Mouse (Mus musculus): Measurements from ENCODE around the gene Sfxn2. TPM values are rescaled to one million over a fixed set of nuclear protein-coding genes. Genes with fewer than 3 reads are reported as not detected.

Sfxn2 gene
- total and polyA plus RNA-seq, 2 experiments from 2014 or later, result 10.2 to 12.0 TPM

DNA sequence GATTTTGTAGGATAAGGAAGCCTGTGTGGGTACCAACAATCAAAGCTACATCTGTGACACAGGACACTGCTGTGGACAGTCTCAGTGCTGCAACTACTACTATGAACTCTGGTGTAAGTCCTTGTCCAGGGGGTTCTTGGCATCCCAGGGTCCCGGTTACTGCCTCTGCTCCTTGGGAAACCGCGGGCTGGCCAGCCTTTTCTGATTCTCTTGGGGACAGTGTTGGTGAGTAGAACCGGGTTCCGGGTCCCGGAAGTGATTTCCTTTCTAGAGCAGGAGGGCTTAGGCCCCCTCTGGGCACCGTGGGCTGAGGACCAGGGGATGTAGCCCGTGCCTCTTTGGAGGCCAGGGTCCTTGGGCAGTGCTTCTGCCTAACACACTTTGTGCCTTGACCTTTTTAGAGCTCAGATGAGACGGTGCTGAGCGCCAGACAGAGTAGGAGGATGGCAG lies 71.2 kb downstream of the Sfxn2 start:
- Histone ChIP-seq H3K9me3 (ENCODE audit: low read length) (no peaks in the 10 kb centered on the region), H3K4me3 (ENCODE audit: low read length) (no peak overlapping the region), H3K4me1 (ENCODE audit: insufficient read depth, low read length) (peaks cover 36% of the 10 kb centered on the region), H3K36me3 (ENCODE audit: insufficient read depth, low read length) (no peaks in the 10 kb centered on the region; the same call in 1 of the 2 replicates), H3K27me3 (ENCODE audit: insufficient read depth, low read length) (no peaks in the 10 kb centered on the region), H3K9ac (replicated peaks; ENCODE audit: low read length) (no peak overlapping the region; the same call in 1 of the 2 replicates), H3K4me2 (ENCODE audit: low read depth, low read length) (no peak overlapping the region), H3K27ac (peak overlapping the region; percentile 63; the same call in 1 of the 2 replicates)
- DNase-seq (ENCODE audit: low spot score), result no peak
- 0 out of 2 replicates have a peak, but pooled peaks have one; percentile 33 for ATAC-seq
- 67% methylated on average over 10 of the region's 10 CpGs for WGBS
- no peak for TF ChIP-seq CTCF (IDR thresholded peaks at IDR 0.05; ENCODE audit: low read depth)

DNA sequence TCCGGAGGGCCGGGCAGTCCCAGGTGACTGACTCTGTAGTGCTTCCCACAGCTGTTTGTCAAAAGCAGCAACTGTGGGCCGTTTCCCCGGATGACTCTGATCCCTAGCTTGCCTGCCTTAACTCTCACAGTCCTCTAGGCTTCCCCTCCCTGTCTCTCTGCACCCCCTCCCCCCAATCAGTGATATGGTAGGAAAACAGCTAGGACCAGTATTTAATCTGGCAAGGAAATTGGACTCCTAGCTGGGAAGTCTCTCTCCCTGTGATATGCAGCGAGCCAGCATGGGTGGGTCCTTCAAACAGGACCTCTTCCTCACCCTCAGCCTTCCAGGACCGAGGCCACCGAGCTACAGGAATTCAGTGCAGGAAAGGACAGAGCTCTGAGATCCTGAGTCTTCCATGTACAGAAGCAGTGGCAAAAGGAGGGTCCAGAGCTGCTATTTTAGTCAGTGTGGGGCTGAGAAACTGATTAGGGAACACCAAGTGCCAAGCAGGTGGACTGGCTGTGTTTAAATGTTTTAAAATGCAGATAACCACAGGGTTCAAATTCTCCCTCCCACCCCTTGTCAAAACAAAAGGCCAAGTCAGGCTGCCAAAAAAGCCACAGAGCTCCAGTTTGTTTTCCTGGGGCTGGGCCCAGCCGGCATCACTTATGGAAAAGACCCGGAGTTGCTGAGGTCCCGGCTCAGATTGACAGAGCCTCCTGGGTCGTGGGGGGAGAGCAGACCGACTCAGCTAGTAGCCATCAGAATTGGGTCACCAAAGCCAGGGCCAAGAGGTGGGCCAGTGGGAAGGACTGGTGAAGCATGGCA lies 71.8 kb downstream of the Sfxn2 start:
- DNase-seq (ENCODE audit: low spot score), result peak; percentile 71
- no peak overlapping the region for H3K4me3 ChIP-seq (ENCODE audit: low read length)
- H3K4me1 ChIP-seq (ENCODE audit: insufficient read depth, low read length), result peaks cover 36% of the 10 kb centered on the region
- H3K9me3 ChIP-seq (ENCODE audit: low read length), result no peaks in the 10 kb centered on the region
- H3K36me3 ChIP-seq (ENCODE audit: insufficient read depth, low read length), result no peaks in the 10 kb centered on the region; the same call in 1 of the 2 replicates
- WGBS, result 26% methylated on average over 12 of the region's 12 CpGs
- ATAC-seq, result peak; percentile 50
- no peaks in the 10 kb centered on the region for H3K27me3 ChIP-seq (ENCODE audit: insufficient read depth, low read length)
- no peak for TF ChIP-seq CTCF (IDR thresholded peaks at IDR 0.05; ENCODE audit: low read depth)
- H3K27ac ChIP-seq, result peak overlapping the region; percentile 63
- no peak overlapping the region for H3K4me2 ChIP-seq (ENCODE audit: low read depth, low read length)
- no peak overlapping the region; the same call in 1 of the 2 replicates for H3K9ac ChIP-seq (replicated peaks; ENCODE audit: low read length)

DNA sequence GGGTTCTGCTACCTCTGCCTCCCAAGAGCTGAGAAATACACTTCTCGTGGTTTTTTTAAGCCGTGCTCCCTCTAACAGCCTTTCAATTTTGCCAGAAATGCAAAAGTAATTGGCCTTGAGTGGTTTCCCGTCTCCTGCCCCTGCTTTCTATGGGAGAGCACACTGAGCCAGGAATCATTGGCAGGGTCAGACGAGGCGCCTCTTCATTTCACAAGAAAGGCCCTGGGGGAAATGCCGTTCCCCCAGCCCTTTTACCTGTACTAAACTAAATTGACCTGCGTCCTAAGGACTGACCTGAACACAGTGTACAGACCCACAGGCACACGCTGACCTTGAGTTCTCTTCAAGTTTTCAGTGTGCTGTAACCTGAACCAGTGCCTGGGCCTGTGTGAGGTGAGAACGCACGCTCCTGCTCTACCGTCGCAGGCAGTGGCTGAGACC lies 72.9 kb downstream of the Sfxn2 start:
- Histone ChIP-seq H3K27me3 (ENCODE audit: insufficient read depth, low read length) (no peaks in the 10 kb centered on the region), H3K9me3 (ENCODE audit: low read length) (no peaks in the 10 kb centered on the region), H3K4me2 (ENCODE audit: low read depth, low read length) (no peak overlapping the region), H3K27ac (peak overlapping the region; percentile 63), H3K36me3 (ENCODE audit: insufficient read depth, low read length) (no peaks in the 10 kb centered on the region; the same call in 1 of the 2 replicates), H3K9ac (replicated peaks; ENCODE audit: low read length) (no peak overlapping the region), H3K4me3 (ENCODE audit: low read length) (no peak overlapping the region), H3K4me1 (ENCODE audit: insufficient read depth, low read length) (peaks cover 35% of the 10 kb centered on the region)
- TF ChIP-seq CTCF (IDR thresholded peaks at IDR 0.05; ENCODE audit: low read depth), result no peak
- 65% methylated on average over 12 of the region's 12 CpGs for WGBS
- DNase-seq (ENCODE audit: low spot score) (no peak), ATAC-seq (no peak)

DNA sequence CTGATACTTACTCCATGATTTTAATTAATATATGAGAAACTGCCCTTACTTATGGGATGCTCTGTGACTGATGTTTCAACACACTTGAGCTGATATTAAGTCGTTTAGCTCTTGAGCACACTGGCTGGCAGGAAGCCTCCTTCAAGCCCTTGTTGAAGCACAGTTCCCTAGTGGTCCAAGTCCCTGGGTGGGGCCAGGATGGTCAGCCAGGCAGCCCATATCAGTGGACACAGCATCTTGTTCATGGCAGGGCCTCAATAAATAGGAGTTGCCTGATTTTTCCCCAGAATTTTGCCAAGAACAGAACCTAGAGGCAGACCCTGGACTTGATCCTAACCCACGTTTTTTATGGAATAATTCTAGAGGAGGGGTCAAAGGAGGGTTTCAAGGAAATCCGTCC lies 74.1 kb downstream of the Sfxn2 start:
- Histone ChIP-seq H3K4me1 (ENCODE audit: insufficient read depth, low read length) (peaks cover 24% of the 10 kb centered on the region), H3K9ac (replicated peaks; ENCODE audit: low read length) (no peak overlapping the region), H3K4me3 (ENCODE audit: low read length) (no peak overlapping the region), H3K27ac (no peak overlapping the region), H3K9me3 (ENCODE audit: low read length) (no peaks in the 10 kb centered on the region), H3K27me3 (ENCODE audit: insufficient read depth, low read length) (no peaks in the 10 kb centered on the region), H3K36me3 (ENCODE audit: insufficient read depth, low read length) (no peaks in the 10 kb centered on the region; the same call in 1 of the 2 replicates), H3K4me2 (ENCODE audit: low read depth, low read length) (no peak overlapping the region)
- WGBS, result 79% methylated on average over 3 of the region's 3 CpGs
- DNase-seq (ENCODE audit: low spot score) (no peak), ATAC-seq (no peak)
- no peak for TF ChIP-seq CTCF (IDR thresholded peaks at IDR 0.05; ENCODE audit: low read depth)

Other genes with a start within 250 kb of the Sfxn2 start
- 380 and 396 TPM in 2 replicates for gene Psd, start 246.2 kb upstream of the Sfxn2 start, total RNA-seq (2014; rRNA removed)
- gene Psd, start 246.2 kb upstream of the Sfxn2 start, polyA plus RNA-seq (2015; fragmentation: Nextera tagmentation; extraction: Ambion mirVana), result 115 and 123 TPM in 2 replicates
- gene Fbxl15, start 245.2 kb upstream of the Sfxn2 start, total RNA-seq (2014; rRNA removed), result 69.1 and 71.4 TPM in 2 replicates
- gene Fbxl15, start 245.2 kb upstream of the Sfxn2 start, polyA plus RNA-seq (2015; fragmentation: Nextera tagmentation; extraction: Ambion mirVana), result 53.3 and 54.2 TPM in 2 replicates
- gene Cuedc2, start 234.7 kb upstream of the Sfxn2 start, total RNA-seq (2014; rRNA removed), result 125 and 134 TPM in 2 replicates
- gene Cuedc2, start 234.7 kb upstream of the Sfxn2 start, polyA plus RNA-seq (2015; fragmentation: Nextera tagmentation; extraction: Ambion mirVana), result 312 and 326 TPM in 2 replicates
- 7.5 and 12.3 TPM in 2 replicates for gene Mfsd13a, start 232.2 kb upstream of the Sfxn2 start, total RNA-seq (2014; rRNA removed)
- gene Mfsd13a, start 232.2 kb upstream of the Sfxn2 start, polyA plus RNA-seq (2015; fragmentation: Nextera tagmentation; extraction: Ambion mirVana), result 9.9 and 10.5 TPM in 2 replicates
- 0.89 and 3.3 TPM in 2 replicates for gene 2310034G01Rik, start 223.1 kb upstream of the Sfxn2 start, total RNA-seq (2014; rRNA removed)
- 1.7 and 2.5 TPM in 2 replicates for gene 2310034G01Rik, start 223.1 kb upstream of the Sfxn2 start, polyA plus RNA-seq (2015; fragmentation: Nextera tagmentation; extraction: Ambion mirVana)
- 321 and 337 TPM in 2 replicates for gene Actr1a, start 177.6 kb upstream of the Sfxn2 start, total RNA-seq (2014; rRNA removed)
- 278 and 295 TPM in 2 replicates for gene Actr1a, start 177.6 kb upstream of the Sfxn2 start, polyA plus RNA-seq (2015; fragmentation: Nextera tagmentation; extraction: Ambion mirVana)
- gene Sufu, start 176.5 kb upstream of the Sfxn2 start, total RNA-seq (2014; rRNA removed), result 21.4 and 21.9 TPM in 2 replicates
- 17.2 and 19.1 TPM in 2 replicates for gene Sufu, start 176.5 kb upstream of the Sfxn2 start, polyA plus RNA-seq (2015; fragmentation: Nextera tagmentation; extraction: Ambion mirVana)
- gene Trim8, start 71.7 kb upstream of the Sfxn2 start, total RNA-seq (2014; rRNA removed), result 108 and 115 TPM in 2 replicates
- 28.8 and 29.7 TPM in 2 replicates for gene Trim8, start 71.7 kb upstream of the Sfxn2 start, polyA plus RNA-seq (2015; fragmentation: Nextera tagmentation; extraction: Ambion mirVana)
- gene Arl3, start 167 bp upstream of the Sfxn2 start, total RNA-seq (2014; rRNA removed), result 66.2 and 71.1 TPM in 2 replicates
- gene Arl3, start 167 bp upstream of the Sfxn2 start, polyA plus RNA-seq (2015; fragmentation: Nextera tagmentation; extraction: Ambion mirVana), result 220 and 224 TPM in 2 replicates
- gene Wbp1l, start 25.7 kb downstream of the Sfxn2 start, total RNA-seq (2014; rRNA removed), result 52.3 and 56.9 TPM in 2 replicates
- 30.3 and 31.6 TPM in 2 replicates for gene Wbp1l, start 25.7 kb downstream of the Sfxn2 start, polyA plus RNA-seq (2015; fragmentation: Nextera tagmentation; extraction: Ambion mirVana)
- gene Cyp17a1, start 99.8 kb downstream of the Sfxn2 start, total RNA-seq (2014; rRNA removed), result not detected in 2 replicates
- gene Cyp17a1, start 99.8 kb downstream of the Sfxn2 start, polyA plus RNA-seq (2015; fragmentation: Nextera tagmentation; extraction: Ambion mirVana), result not detected in 2 replicates
- 9.3 and 11.2 TPM in 2 replicates for gene Borcs7, start 116.5 kb downstream of the Sfxn2 start, total RNA-seq (2014; rRNA removed)
- 37.1 and 38.9 TPM in 2 replicates for gene Borcs7, start 116.5 kb downstream of the Sfxn2 start, polyA plus RNA-seq (2015; fragmentation: Nextera tagmentation; extraction: Ambion mirVana)
- 16.0 and 19.0 TPM in 2 replicates for gene As3mt, start 134.1 kb downstream of the Sfxn2 start, total RNA-seq (2014; rRNA removed)
- gene As3mt, start 134.1 kb downstream of the Sfxn2 start, polyA plus RNA-seq (2015; fragmentation: Nextera tagmentation; extraction: Ambion mirVana), result 32.9 and 34.9 TPM in 2 replicates
- 45.7 and 47.2 TPM in 2 replicates for gene Cnnm2, start 188.2 kb downstream of the Sfxn2 start, total RNA-seq (2014; rRNA removed)
- gene Cnnm2, start 188.2 kb downstream of the Sfxn2 start, polyA plus RNA-seq (2015; fragmentation: Nextera tagmentation; extraction: Ambion mirVana), result 9.5 and 9.6 TPM in 2 replicates

All from hindbrain, postnatal 0 days (tissue).